Mouse (Mus musculus) small intestine, adult 2 months (tissue): ENCODE results near the gene Nlrx1. TPM values are rescaled to one million over a fixed set of nuclear protein-coding genes. Genes with fewer than 3 reads are reported as not detected.
"Not testable (repeated sequence)": the region's sequence is repeated elsewhere in the genome, so short reads cannot be mapped to it uniquely, and the experiment has no call there.

Experiments used
- H3K27ac ChIP-seq: fragments of 200-500 bp; 2 replicates; pipeline ENCODE4 v1.5.1; 2012; ENCODE audit warnings: low read depth, low read length, control low read depth, inconsistent platforms; ENCODE audit not compliant: insufficient read depth
- H3K27me3 ChIP-seq: fragments of 200-500 bp; 2 replicates; pipeline ENCODE4 v1.6.1; 2012; ENCODE audit warnings: mild to moderate bottlenecking, moderate library complexity, low read length, inconsistent platforms; ENCODE audit not compliant: control insufficient read depth, insufficient read depth
- H3K36me3 ChIP-seq: fragments of 200-500 bp; 2 replicates; pipeline ENCODE4 v1.6.1; 2012; ENCODE audit warnings: mild to moderate bottlenecking, low read length, control low read depth, inconsistent platforms; ENCODE audit not compliant: control insufficient read depth, insufficient read depth
- H3K4me1 ChIP-seq: fragments of 200-500 bp; 2 replicates; pipeline ENCODE4 v1.6.1; 2012; ENCODE audit warnings: low read length, inconsistent platforms, mixed read lengths; ENCODE audit not compliant: control insufficient read depth, insufficient read depth, insufficient read length
- H3K4me3 ChIP-seq: fragments of 200-500 bp; 2 replicates; pipeline ENCODE4 v1.5.1; 2012; ENCODE audit warnings: low read depth, mild to moderate bottlenecking, control low read depth, inconsistent platforms, low read length, moderate library complexity
- CTCF ChIP-seq: fragments of 200-500 bp; IDR thresholded peaks from 2 replicates; pipeline ENCODE4 v1.5.1; 2012; ENCODE audit warnings: low read depth, mild to moderate bottlenecking, control low read depth, inconsistent platforms, low read length, moderate library complexity, mixed read lengths; ENCODE audit not compliant: insufficient replicate concordance, insufficient read length; ENCODE audit errors: extremely low read depth
- POLR2A ChIP-seq: fragments of 200-500 bp; IDR thresholded peaks from 2 replicates; pipeline ENCODE4 v1.6.1; 2012; ENCODE audit warnings: low read depth, mild to moderate bottlenecking, control low read depth, inconsistent platforms, low read length, moderate library complexity
- WGBS: fragments of 180-500 bp; shearing (Covaris S2); methylation state at CpG from one replicate; pipeline ENCODE4 v1.1.7; 2018; 5-methylcytosine and 5-hydroxymethylcytosine counted together
- polyA plus RNA-seq: library from polyadenylated mRNA; depleted of rRNA; stranded (reverse); fragments of >200 nt; gene quantifications from 2 replicates; pipeline ENCODE4 v1.2.3, GENCODE M21; 2012

Gene Nlrx1
- polyA plus RNA-seq, 1 experiment = 7.5 TPM

DNA sequence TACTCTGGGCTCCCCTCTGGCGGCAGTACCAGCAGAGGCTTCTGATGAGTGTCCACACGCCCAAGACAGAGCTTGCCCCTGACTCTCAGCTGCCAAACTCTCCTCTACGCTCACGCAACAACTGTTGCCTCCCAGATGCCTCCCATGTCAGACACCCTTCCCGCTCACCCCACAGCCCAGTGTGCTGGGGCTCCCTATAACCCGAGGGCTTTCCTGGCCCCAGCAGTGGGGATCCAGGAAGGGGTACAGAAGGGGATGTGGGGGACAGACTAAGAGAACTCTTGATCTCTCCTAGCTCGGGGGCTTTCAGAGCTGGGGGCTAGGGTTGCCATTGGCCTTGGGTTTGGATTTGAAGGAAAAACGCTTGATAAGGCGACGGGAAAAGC lies 42.3 kb upstream of the Nlrx1 start:
- H3K27me3 ChIP-seq = no peaks in the 10 kb centered on the region
- TF ChIP-seq POLR2A (no peak), CTCF (no peak)
- no peaks in the 10 kb centered on the region for H3K4me1 ChIP-seq
- peaks cover 58% of the 10 kb centered on the region for H3K36me3 ChIP-seq
- H3K4me3 ChIP-seq = 0 out of 2 replicates have a peak overlapping the region, but pooled peaks have one; percentile 0
- no peak overlapping the region for H3K27ac ChIP-seq
- WGBS = 70% methylated on average over 10 of the region's 10 CpGs

- no peak for TF ChIP-seq POLR2A
- H3K27me3 ChIP-seq = no peaks in the 10 kb centered on the region
- peaks cover 48% of the 10 kb centered on the region for H3K36me3 ChIP-seq
- 60% methylated on average over 3 of the region's 3 CpGs for WGBS
- no peak overlapping the region for H3K27ac ChIP-seq
- no peak overlapping the region for H3K4me3 ChIP-seq
- no peaks in the 10 kb centered on the region for H3K4me1 ChIP-seq
These were observed 41.4 kb upstream of the Nlrx1 start for GRCm38 (mm10) chr9:44309756-44310155.

DNA sequence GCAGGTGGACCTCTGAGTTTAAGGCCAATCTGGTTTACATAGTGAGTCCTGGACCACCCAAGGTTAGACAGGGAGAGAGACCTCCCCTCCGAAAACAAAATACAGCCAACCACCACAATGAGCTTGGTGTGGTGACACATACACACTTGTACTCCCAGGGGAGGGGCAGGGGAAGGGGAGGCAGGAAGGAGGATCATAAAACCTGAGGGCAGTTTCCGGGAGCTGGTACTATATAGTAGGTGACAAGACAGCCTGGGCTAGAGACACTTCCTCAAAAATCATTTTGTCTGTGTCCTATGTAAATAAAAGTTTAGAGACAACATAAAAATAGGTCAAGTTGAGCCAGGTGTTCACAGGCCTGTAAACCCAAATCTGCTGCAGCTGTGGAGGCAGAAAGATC lies 38.8 kb upstream of the Nlrx1 start:
- H3K27me3 ChIP-seq = no peaks in the 10 kb centered on the region
- H3K36me3 ChIP-seq = peaks cover 27% of the 10 kb centered on the region
- peaks cover 6% of the 10 kb centered on the region; the same call in 1 of the 2 replicates for H3K4me1 ChIP-seq
- H3K27ac ChIP-seq = no peak overlapping the region
- WGBS = 86% methylated on average over 2 of the region's 2 CpGs
- no peak for TF ChIP-seq POLR2A
- no peak overlapping the region for H3K4me3 ChIP-seq

DNA sequence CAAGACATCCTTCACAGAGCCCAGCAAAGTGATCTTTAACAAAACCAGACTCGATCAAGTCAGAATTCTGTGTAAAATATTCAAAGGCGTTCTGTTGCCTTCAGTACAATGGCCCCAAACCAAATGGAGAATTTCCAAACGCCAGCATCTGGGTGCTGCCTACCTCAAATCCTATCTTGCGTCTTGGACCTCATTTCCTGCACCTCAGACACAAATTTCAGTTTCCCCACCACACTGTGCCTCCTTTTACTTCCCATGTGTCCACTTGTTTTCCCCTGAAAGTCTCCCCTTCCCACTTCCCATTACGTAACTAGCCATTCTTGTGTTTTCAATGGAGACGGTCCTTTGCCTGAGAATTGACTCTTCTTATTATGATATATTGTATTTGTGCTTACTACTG lies 38.1 kb upstream of the Nlrx1 start:
- WGBS = 91% methylated on average over 6 of the region's 6 CpGs
- no peak overlapping the region for H3K27ac ChIP-seq

GRCm38 (mm10) chr9:44305466-44306079 lies 37.2 kb upstream of the Nlrx1 start, which contains the start of gene Hinfp:
Gene Hinfp, minus strand, starts transcription at chr9:44305671.
- peak within 1 kb of the TSS; percentile 71 for H3K27ac ChIP-seq

More for the DNA sequence above, 38.1 kb upstream of the Nlrx1 start:
- Histone ChIP-seq H3K4me1 (peaks cover 6% of the 10 kb centered on the region; the same call in 1 of the 2 replicates), H3K27me3 (no peaks in the 10 kb centered on the region), H3K4me3 (no peak overlapping the region), H3K36me3 (peaks cover 30% of the 10 kb centered on the region)
- TF ChIP-seq POLR2A = no peak
- no peak for TF ChIP-seq CTCF

DNA sequence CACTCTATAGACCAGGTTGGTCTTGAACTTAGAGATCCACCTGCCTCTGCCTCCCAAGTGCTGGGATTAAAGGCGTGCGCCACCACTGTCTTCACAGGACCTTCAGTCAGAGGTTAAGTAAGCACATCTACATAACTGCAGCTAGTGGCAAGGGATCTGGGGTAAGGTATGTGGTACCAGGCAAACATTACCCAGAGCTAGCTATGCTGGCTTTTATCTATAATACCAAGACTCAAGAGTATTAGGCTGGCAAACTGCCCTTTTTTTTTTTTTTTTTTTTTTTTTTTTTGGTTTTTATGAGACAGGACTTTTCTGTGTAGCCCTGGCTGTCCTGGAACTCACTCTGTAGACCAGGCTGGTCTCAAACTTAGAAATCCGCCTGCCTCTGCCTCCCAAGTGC lies 31.6 kb upstream of the Nlrx1 start:
- not testable (repeated sequence) for H3K27ac ChIP-seq
- WGBS = 96% methylated on average over 3 of the region's 3 CpGs

More at GRCm38 (mm10) chr9:44305466-44306079, 37.2 kb upstream of the Nlrx1 start, which contains the start of gene Hinfp:
- no peaks in the 10 kb centered on the region for H3K27me3 ChIP-seq
- peak within 1 kb of the TSS; percentile 83 for H3K4me3 ChIP-seq
- H3K36me3 ChIP-seq = peaks cover 28% of the 10 kb centered on the region
- TF ChIP-seq CTCF = no peak
- peak; percentile 73 for TF ChIP-seq POLR2A
- peaks cover 6% of the 10 kb centered on the region; the same call in 1 of the 2 replicates for H3K4me1 ChIP-seq
- WGBS = under 1% methylated on average over 54 of the region's 54 CpGs

GRCm38 (mm10) chr9:44292490-44292889 lies 24.1 kb upstream of the Nlrx1 start:
- TF ChIP-seq POLR2A = no peak
- TF ChIP-seq CTCF = peak; percentile 34; the same call in 1 of the 2 replicates
- Histone ChIP-seq H3K27ac (no peak overlapping the region), H3K4me3 (no peak overlapping the region), H3K27me3 (peaks cover 9% of the 10 kb centered on the region), H3K4me1 (peaks cover 4% of the 10 kb centered on the region), H3K36me3 (peaks cover 39% of the 10 kb centered on the region)
- 65% methylated on average over 3 of the region's 3 CpGs for WGBS

More for the DNA sequence above, 31.6 kb upstream of the Nlrx1 start:
- not testable (repeated sequence) for H3K27me3 ChIP-seq, H3K4me3 ChIP-seq, H3K4me1 ChIP-seq
- H3K36me3 ChIP-seq = peaks cover 62% of the 10 kb centered on the region
